Mouse (Mus musculus): Measurements from ENCODE around the gene Rnf4.

DNA sequence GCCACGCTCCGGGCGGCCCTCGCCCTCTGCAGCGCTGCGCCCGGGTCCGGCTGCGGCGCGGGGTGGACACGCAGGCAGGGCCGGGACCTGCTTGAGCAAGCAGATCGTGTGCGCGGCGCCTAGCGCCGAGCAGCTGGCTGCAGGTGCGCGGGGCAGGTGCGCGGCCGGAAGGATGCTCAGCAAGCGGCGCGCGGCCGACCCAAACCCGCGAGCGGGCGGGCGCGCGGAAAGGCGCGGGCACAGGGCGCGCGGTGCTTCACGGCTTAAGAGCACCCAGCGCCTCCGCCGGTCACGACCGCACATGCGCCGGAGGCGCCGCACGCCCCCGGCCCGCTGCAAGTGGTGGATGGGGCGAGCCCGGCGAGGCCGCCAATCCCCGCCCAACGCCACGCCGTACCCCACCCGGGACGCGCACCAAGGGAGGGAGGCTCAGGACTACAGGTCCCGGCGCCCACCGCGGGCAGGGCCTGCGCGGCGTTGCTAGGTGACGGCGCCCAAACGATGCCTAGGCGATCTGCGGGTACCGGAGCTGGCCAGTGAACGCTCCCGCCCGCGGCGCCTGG is 47.9 kb upstream of the Rnf4 start, which contains the start of the genes Zfyve28 and Cfap99:
- no peak for TF ChIP-seq CTCF (IDR thresholded peaks at IDR 0.05)
- TF ChIP-seq EP300 (IDR thresholded peaks at IDR 0.05): no peak

All from lung, postnatal 0 days (tissue).